8 mouse cellular contexts compared by ENCODE assay signal in genomic region chr4:116651797-116652135, GRCm38 (mm10). TPM values are rescaled to one million over a fixed set of nuclear protein-coding genes. Genes with fewer than 3 reads are reported as not detected.
DNase-seq lines count a peak whose midpoint lies in the region; ATAC-seq and TF ChIP-seq lines count a peak whose summit lies in the region.

No protein-coding gene starts in this region.

- no peaks in the 10 kb centered on the region for H3K27me3 ChIP-seq in heart, embryonic 12.5 days (replicated peaks)
- no peaks in the 10 kb centered on the region for H3K27me3 ChIP-seq in hindbrain, embryonic 12.5 days

- peak overlapping the region; percentile 97 for H3K9ac ChIP-seq in heart, embryonic 12.5 days
- peak overlapping the region; percentile 43; the same call in 1 of the 2 replicates for H3K9ac ChIP-seq in ES-E14 (ENCODE audit: insufficient read depth, low read depth, low read length, poor library complexity, severe bottlenecking)
- peak overlapping the region; percentile 85 for H3K9ac ChIP-seq in hindbrain, embryonic 12.5 days

- H3K9me3 ChIP-seq in heart, embryonic 12.5 days (replicated peaks) = no peaks in the 10 kb centered on the region
- no peaks in the 10 kb centered on the region for H3K9me3 ChIP-seq in ES-E14 (ENCODE audit: control insufficient read depth, insufficient read depth, low read depth, low read length)
- H3K9me3 ChIP-seq in hindbrain, embryonic 12.5 days (replicated peaks) = no peaks in the 10 kb centered on the region

- peaks cover 27% of the 10 kb centered on the region for H3K36me3 ChIP-seq in heart, embryonic 12.5 days
- H3K36me3 ChIP-seq in ES-E14 (ENCODE audit: control insufficient read depth, insufficient read depth, low read length, poor library complexity, severe bottlenecking) = no peaks in the 10 kb centered on the region
- 0 out of 2 replicates have a peak, but pooled peaks cover 12% of the 10 kb centered on the region for H3K36me3 ChIP-seq in hindbrain, embryonic 12.5 days

- DNase-seq in heart, postnatal 25 days (ENCODE audit: low spot score) = no peak
- no peak for DNase-seq in ES-E14 (ENCODE audit: low read depth, low spot score)
- DNase-seq in urinary bladder, postnatal 4 days (ENCODE audit: low spot score in 2 of 2) = no peak
- no peak for DNase-seq in left cerebral cortex, postnatal 14 days (ENCODE audit: low spot score in 2 of 2)
- DNase-seq in layer of hippocampus, postnatal 14 days (ENCODE audit: low spot score in 2 of 2) = no peak

- 0 out of 2 replicates have a peak overlapping the region, but pooled peaks have one; percentile 13 for H3K27ac ChIP-seq in heart, embryonic 12.5 days (ENCODE audit: poor library complexity, severe bottlenecking)
- H3K27ac ChIP-seq in ES-E14 (ENCODE audit: insufficient read depth, low read depth, low read length, poor library complexity, severe bottlenecking) = no peak overlapping the region
- peak overlapping the region; percentile 44; the same call in 1 of the 2 replicates for H3K27ac ChIP-seq in hindbrain, embryonic 12.5 days

- H3K4me2 ChIP-seq in heart, embryonic 12.5 days = peak overlapping the region; percentile 90
- peak overlapping the region; percentile 84 for H3K4me2 ChIP-seq in hindbrain, embryonic 12.5 days (replicated peaks)

- in situ Hi-C loops in ES-E14 (cut with MboI; ENCODE audit: low sequenced_read_pairs in 2 of 2, unreplicated experiment in 2 of 2) = no loop called here

- peaks cover 36% of the 10 kb centered on the region for H3K4me1 ChIP-seq in heart, embryonic 12.5 days (replicated peaks)
- peaks cover 8 to 10% of the 10 kb centered on the region in 2 experiments for H3K4me1 ChIP-seq in ES-E14 (ENCODE audit: control insufficient read depth in 2 of 2, insufficient read depth in 2 of 2, low read length in 2 of 2, poor library complexity in 1 of 2)
- peaks cover 30% of the 10 kb centered on the region for H3K4me1 ChIP-seq in hindbrain, embryonic 12.5 days

- ATAC-seq in heart, embryonic 12.5 days (ENCODE audit: insufficient number of reproducible peaks, low FRiP score) = no peak
- peak; percentile 62 for ATAC-seq in hindbrain, embryonic 12.5 days (ENCODE audit: low FRiP score)
- ATAC-seq in megakaryocyte progenitor cell, adult 5-6 weeks (replicated peaks; ENCODE audit: poor library complexity) = peak; percentile 13; the same call in 1 of the 2 replicates

- H3K4me3 ChIP-seq in heart, embryonic 12.5 days = peak overlapping the region; percentile 89
- H3K4me3 ChIP-seq in ES-E14 (ENCODE audit: insufficient read depth in 1 of 2, low read depth in 1 of 2, low read length in 2 of 2, poor library complexity in 1 of 2, severe bottlenecking in 1 of 2) = peak overlapping the region; percentile 89 to 100
- H3K4me3 ChIP-seq in hindbrain, embryonic 12.5 days = peak overlapping the region; percentile 88

- WGBS in heart, embryonic 12.5 days = 12% methylated on average over 6 of the region's 6 CpGs
- 12% methylated on average over 6 of the region's 6 CpGs for WGBS in hindbrain, embryonic 12.5 days

- intact Hi-C loops in heart, postnatal 25 days (cut with DNase I) = loop anchor here (5.0 kb wide), 1 partner anchor 36 kb away; the partner anchor contains the start of gene Prdx1
- intact Hi-C loops in left cerebral cortex, postnatal 14 days (cut with DNase I) = no loop called here

TF ChIP-seq in ES-E14, 5 proteins besides CTCF, POLR2A, EP300 and RAD21:
- TF ChIP-seq ZC3H11A (IDR thresholded peaks at IDR 0.05; ENCODE audit: borderline replicate concordance, low read depth, low read length) = no peak
- TF ChIP-seq ZNF384 (IDR thresholded peaks at IDR 0.05; ENCODE audit: low read depth, low read length) = no peak
- no peak for TF ChIP-seq MAFK (IDR thresholded peaks at IDR 0.05; ENCODE audit: insufficient read depth, low read depth, low read length)
- no peak for TF ChIP-seq HCFC1 (IDR thresholded peaks at IDR 0.05; ENCODE audit: borderline replicate concordance, insufficient read depth, low read length)
- no peak for TF ChIP-seq CHD2 (IDR thresholded peaks at IDR 0.05; ENCODE audit: low read depth, low read length)

RNA-seq across cellular contexts. Expression of gene Akr1a1, which starts 0.3 kb away (rescaled TPM):
- polyA plus RNA-seq in heart, embryonic 12.5 days (2016; fragmentation: Nextera tagmentation; extraction: Ambion mirVana) = 550 and 559 TPM in 2 replicates
- 100 to 1,000 TPM; 277 to 278 TPM for total RNA-seq in heart, postnatal 25 days (2021)
- 197 and 262 TPM in 2 replicates for total RNA-seq in ES-E14 (2012; rRNA removed)
- 566 and 569 TPM in 2 replicates for polyA plus RNA-seq in hindbrain, embryonic 12.5 days (2016; fragmentation: Nextera tagmentation; extraction: Ambion mirVana)
- 370 and 377 TPM in 2 replicates for total RNA-seq in megakaryocyte progenitor cell, adult 5-6 weeks (2015)
- total RNA-seq in megakaryocyte progenitor cell, adult 5-6 weeks (2017) = 591 and 829 TPM in 2 replicates
- total RNA-seq in left cerebral cortex, postnatal 14 days (2021) = 100 to 1,000 TPM; 501 TPM
- 100 to 1,000 TPM; 474 to 484 TPM for total RNA-seq in layer of hippocampus, postnatal 14 days (2021)

RNA-seq across cellular contexts. Expression of gene Nasp, which starts 24.0 kb away (rescaled TPM):
- 116 and 121 TPM in 2 replicates for polyA plus RNA-seq in heart, embryonic 12.5 days (2016; fragmentation: Nextera tagmentation; extraction: Ambion mirVana)
- 10 to 100 TPM; 21.1 to 24.6 TPM for total RNA-seq in heart, postnatal 25 days (2021)
- 325 and 342 TPM in 2 replicates for total RNA-seq in ES-E14 (2012; rRNA removed)
- polyA plus RNA-seq in hindbrain, embryonic 12.5 days (2016; fragmentation: Nextera tagmentation; extraction: Ambion mirVana) = 183 and 186 TPM in 2 replicates
- 179 and 194 TPM in 2 replicates for total RNA-seq in megakaryocyte progenitor cell, adult 5-6 weeks (2015)
- total RNA-seq in megakaryocyte progenitor cell, adult 5-6 weeks (2017) = 414 and 474 TPM in 2 replicates
- 10 to 100 TPM; 47.6 to 49.9 TPM for total RNA-seq in left cerebral cortex, postnatal 14 days (2021)
- total RNA-seq in layer of hippocampus, postnatal 14 days (2021) = 10 to 100 TPM; 44.4 to 50.5 TPM

RNA-seq across cellular contexts. Expression of gene Prdx1, which starts 33.6 kb away (rescaled TPM):
- 963 and 983 TPM in 2 replicates for polyA plus RNA-seq in heart, embryonic 12.5 days (2016; fragmentation: Nextera tagmentation; extraction: Ambion mirVana)
- total RNA-seq in heart, postnatal 25 days (2021) = 100 to 1,000 TPM; 429 to 473 TPM
- 444 and 682 TPM in 2 replicates for total RNA-seq in ES-E14 (2012; rRNA removed)
- polyA plus RNA-seq in hindbrain, embryonic 12.5 days (2016; fragmentation: Nextera tagmentation; extraction: Ambion mirVana) = 731 and 767 TPM in 2 replicates
- 400 and 435 TPM in 2 replicates for total RNA-seq in megakaryocyte progenitor cell, adult 5-6 weeks (2015)
- 254 and 304 TPM in 2 replicates for total RNA-seq in megakaryocyte progenitor cell, adult 5-6 weeks (2017)
- 100 to 1,000 TPM; 163 to 170 TPM for total RNA-seq in left cerebral cortex, postnatal 14 days (2021)
- total RNA-seq in layer of hippocampus, postnatal 14 days (2021) = 100 to 1,000 TPM; 185 to 195 TPM

RNA-seq across cellular contexts. Expression of gene Ccdc17, which starts 55.3 kb away (rescaled TPM):
- 3.1 and 3.4 TPM in 2 replicates for polyA plus RNA-seq in heart, embryonic 12.5 days (2016; fragmentation: Nextera tagmentation; extraction: Ambion mirVana)
- total RNA-seq in heart, postnatal 25 days (2021) = 1 to 10 TPM; 3.0 to 4.2 TPM
- total RNA-seq in ES-E14 (2012; rRNA removed) = 2.7 and 2.9 TPM in 2 replicates
- 3.8 and 4.8 TPM in 2 replicates for polyA plus RNA-seq in hindbrain, embryonic 12.5 days (2016; fragmentation: Nextera tagmentation; extraction: Ambion mirVana)
- 2.9 and 5.0 TPM in 2 replicates for total RNA-seq in megakaryocyte progenitor cell, adult 5-6 weeks (2015)
- total RNA-seq in megakaryocyte progenitor cell, adult 5-6 weeks (2017) = 0.91 and 1.4 TPM in 2 replicates
- 1 to 10 TPM; 4.6 to 5.7 TPM for total RNA-seq in left cerebral cortex, postnatal 14 days (2021)
- total RNA-seq in layer of hippocampus, postnatal 14 days (2021) = 1 to 10 TPM; 3.4 to 5.7 TPM

RNA-seq across cellular contexts. Expression of gene Mmachc, which starts 56.4 kb away (rescaled TPM):
- 31.8 and 34.5 TPM in 2 replicates for polyA plus RNA-seq in heart, embryonic 12.5 days (2016; fragmentation: Nextera tagmentation; extraction: Ambion mirVana)
- total RNA-seq in heart, postnatal 25 days (2021) = 10 to 100 TPM; 57.6 TPM
- 15.8 and 18.7 TPM in 2 replicates for total RNA-seq in ES-E14 (2012; rRNA removed)
- 26.0 and 26.2 TPM in 2 replicates for polyA plus RNA-seq in hindbrain, embryonic 12.5 days (2016; fragmentation: Nextera tagmentation; extraction: Ambion mirVana)
- total RNA-seq in megakaryocyte progenitor cell, adult 5-6 weeks (2015) = 36.9 and 44.9 TPM in 2 replicates
- total RNA-seq in megakaryocyte progenitor cell, adult 5-6 weeks (2017) = 19.8 and 23.0 TPM in 2 replicates
- 10 to 100 TPM; 14.6 to 17.0 TPM for total RNA-seq in left cerebral cortex, postnatal 14 days (2021)
- 10 to 100 TPM; 16.0 to 19.0 TPM for total RNA-seq in layer of hippocampus, postnatal 14 days (2021)

Comparison
In these comparisons a context has a peak if more than half of its experiments do, and no peak if none do; other contexts are left out.
1. H3K9ac ChIP-seq: peak in every context shown above with its lines; median percentile 97 in heart, embryonic 12.5 days; 85 in hindbrain, embryonic 12.5 days; 43 in ES-E14.